Mouse (Mus musculus): ENCODE results near the gene Usp48. TPM values are rescaled to one million over a fixed set of nuclear protein-coding genes. Genes with fewer than 3 reads are reported as not detected.

The Usp48 gene
- polyA plus RNA-seq, 2 experiments, result 25.9 to 27.4 TPM

DNA sequence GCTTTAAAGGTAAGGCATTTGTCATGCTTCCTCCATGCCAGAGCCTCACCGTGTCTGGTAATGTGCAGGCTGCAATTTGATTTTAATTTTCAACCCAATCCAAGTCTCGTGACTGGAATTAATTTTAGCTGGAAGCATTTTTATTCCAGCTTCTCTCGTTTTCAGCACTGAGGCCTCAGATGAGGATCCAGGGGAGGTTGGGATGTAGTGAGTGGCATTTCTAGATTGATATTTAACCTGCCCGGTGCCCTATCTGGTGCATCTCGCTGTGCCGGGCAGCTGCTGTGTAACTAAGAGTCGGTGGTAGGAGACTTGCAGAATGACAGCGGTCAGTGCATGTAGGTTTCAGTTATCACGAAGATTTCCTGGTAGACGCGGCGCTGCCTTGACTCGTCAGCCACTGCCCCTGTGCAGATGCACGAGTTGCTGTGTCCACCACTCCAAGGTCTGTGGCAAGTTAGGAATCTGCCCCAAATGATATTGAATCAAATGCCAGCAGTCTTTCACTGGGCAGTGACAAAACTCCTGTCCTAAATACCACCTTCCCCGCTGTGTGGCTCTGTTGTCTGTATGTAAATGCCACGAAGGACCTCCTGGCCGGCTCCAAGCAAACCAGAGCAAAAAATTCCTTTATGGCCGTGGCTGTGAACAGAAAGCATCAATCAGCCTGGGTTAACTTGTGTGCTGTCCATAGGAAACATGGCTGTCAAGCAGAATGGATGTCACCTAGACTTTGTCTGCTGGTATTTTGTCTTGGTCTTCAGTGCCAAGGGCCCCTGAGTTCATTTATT, 61.9 kb downstream of the Usp48 start:
- no peak for ATAC-seq (ENCODE audit: insufficient read depth)
- Histone ChIP-seq H3K27ac (no peak overlapping the region), H3K4me2 (ENCODE audit: low read depth) (no peak overlapping the region), H3K4me3 (ENCODE audit: insufficient read depth in 1 of 2, low read depth in 2 of 2, low read length in 2 of 2) (no peak overlapping the region), H3K9me3 (ENCODE audit: control insufficient read depth, low read length) (no peaks in the 10 kb centered on the region), H3K9ac (replicated peaks) (no peak overlapping the region), H3K4me1 (replicated peaks; ENCODE audit: control insufficient read depth in 2 of 2, insufficient read depth in 2 of 2, low read length in 1 of 2) (0 out of 4 replicates have a peak, but pooled peaks cover 0 to 1% of the 10 kb centered on the region in 2 experiments), H3K36me3 (replicated peaks; ENCODE audit: control insufficient read depth, insufficient read depth, low read depth) (peaks cover 50% of the 10 kb centered on the region), H3K27me3 (ENCODE audit: control insufficient read depth, insufficient read depth, low read length) (no peaks in the 10 kb centered on the region)
- DNase-seq (ENCODE audit: low read depth in 3 of 3, low spot score in 3 of 3), result no peak
- TF ChIP-seq CTCF (IDR thresholded peaks at IDR 0.05; ENCODE audit: low read depth) (no peak), EP300 (IDR thresholded peaks at IDR 0.05; ENCODE audit: low read depth) (no peak)
- 81% methylated on average over 18 of the region's 18 CpGs for WGBS (ENCODE audit: insufficient replicate concordance)

DNA sequence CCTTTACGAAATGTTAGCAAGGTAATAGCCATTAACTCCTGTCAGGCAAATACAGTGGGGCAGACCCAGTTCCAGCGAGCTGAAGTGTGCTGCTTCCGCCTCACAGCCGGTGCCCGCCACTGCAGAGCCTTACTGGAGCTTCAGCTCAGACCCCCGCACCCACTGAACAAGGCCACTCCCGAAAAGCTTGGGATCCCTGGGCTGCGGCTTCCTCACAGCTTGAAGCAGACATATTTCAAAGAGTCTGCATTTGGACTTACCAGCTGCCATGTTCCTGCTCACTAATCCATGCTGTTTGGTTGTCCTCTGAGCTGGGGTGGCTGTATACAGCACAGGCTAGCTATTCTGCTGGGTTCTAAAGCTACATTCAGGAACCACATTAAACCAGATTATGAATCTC, 64.1 kb downstream of the Usp48 start:
- TF ChIP-seq EP300 (IDR thresholded peaks at IDR 0.05; ENCODE audit: low read depth), result no peak
- TF ChIP-seq CTCF (IDR thresholded peaks at IDR 0.05; ENCODE audit: low read depth), result no peak
- H3K9ac ChIP-seq (replicated peaks), result no peak overlapping the region
- peaks cover 34% of the 10 kb centered on the region for H3K36me3 ChIP-seq (replicated peaks; ENCODE audit: control insufficient read depth, insufficient read depth, low read depth)
- H3K4me3 ChIP-seq (ENCODE audit: insufficient read depth in 1 of 2, low read depth in 2 of 2, low read length in 2 of 2), result no peak overlapping the region
- H3K27me3 ChIP-seq (ENCODE audit: control insufficient read depth, insufficient read depth, low read length), result no peaks in the 10 kb centered on the region
- WGBS (ENCODE audit: insufficient replicate concordance), result 87% methylated on average over 8 of the region's 8 CpGs
- no peak overlapping the region for H3K27ac ChIP-seq
- DNase-seq (ENCODE audit: low read depth in 3 of 3, low spot score in 3 of 3) (no peak), ATAC-seq (ENCODE audit: insufficient read depth) (no peak)
- H3K9me3 ChIP-seq (ENCODE audit: control insufficient read depth, low read length), result no peaks in the 10 kb centered on the region
- no peak overlapping the region for H3K4me2 ChIP-seq (ENCODE audit: low read depth)
- no peaks in the 10 kb centered on the region for H3K4me1 ChIP-seq (replicated peaks; ENCODE audit: control insufficient read depth in 2 of 2, insufficient read depth in 2 of 2, low read length in 1 of 2)

DNA sequence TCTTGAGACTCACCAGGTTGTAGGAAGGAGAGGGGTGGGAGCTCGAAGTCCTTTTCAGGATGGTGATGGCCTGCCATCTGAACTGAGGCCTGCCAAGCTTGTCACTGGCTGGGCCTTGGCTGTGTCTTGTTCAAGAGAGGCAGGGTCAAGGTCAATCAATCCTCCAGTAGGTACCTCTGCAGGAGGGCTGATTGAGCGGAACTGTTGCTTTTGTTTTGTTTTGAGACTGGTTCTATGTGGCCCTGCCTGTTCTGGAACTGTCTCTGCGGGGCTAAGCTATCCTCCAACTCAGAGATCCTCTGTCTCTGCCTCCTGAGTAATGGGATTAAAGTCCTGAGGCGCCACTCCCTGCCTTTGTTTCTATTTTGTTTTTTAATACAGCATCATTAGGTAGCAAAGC, 66.0 kb downstream of the Usp48 start:
- H3K36me3 ChIP-seq (replicated peaks; ENCODE audit: control insufficient read depth, insufficient read depth, low read depth), result peaks cover 17% of the 10 kb centered on the region
- 63% methylated on average over 4 of the region's 4 CpGs for WGBS (ENCODE audit: insufficient replicate concordance)
- ATAC-seq (ENCODE audit: insufficient read depth), result no peak

DNA sequence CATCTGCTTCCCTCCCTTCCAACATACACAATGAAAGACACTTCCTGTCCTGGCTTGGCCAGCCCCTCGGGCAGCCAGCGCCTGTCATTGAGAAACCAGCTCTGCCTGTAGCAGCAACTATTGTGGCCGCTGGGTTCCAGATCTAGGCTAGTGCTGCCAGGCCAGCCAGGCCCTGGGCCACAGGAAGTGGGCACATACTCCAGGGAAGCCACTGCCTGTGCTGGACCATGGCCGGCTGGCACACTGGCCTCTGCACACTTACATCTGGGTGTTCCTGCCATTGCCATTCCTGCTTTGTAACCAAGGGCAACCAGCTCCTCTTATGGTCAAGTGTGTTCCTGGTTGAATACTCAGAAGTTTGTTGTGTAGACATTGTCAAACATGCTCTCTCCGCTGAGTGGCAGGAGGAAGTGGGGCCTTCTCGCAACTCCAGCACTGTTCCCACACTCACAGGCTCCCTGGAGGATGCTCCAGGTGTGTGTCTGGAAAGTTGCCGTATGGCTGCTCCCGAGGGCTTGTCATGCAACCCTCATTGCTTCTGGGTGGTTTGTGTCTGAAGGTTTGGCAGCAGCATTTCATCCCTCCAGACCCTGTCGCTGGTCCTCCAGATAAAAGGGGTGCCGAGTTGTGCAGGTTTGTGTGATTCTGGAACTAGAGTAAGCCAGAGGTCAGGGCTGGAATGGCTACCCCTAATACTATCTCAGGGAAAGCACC, 67.0 kb downstream of the Usp48 start:
- H3K4me1 ChIP-seq (replicated peaks; ENCODE audit: control insufficient read depth in 2 of 2, insufficient read depth in 2 of 2, low read length in 1 of 2), result no peaks in the 10 kb centered on the region
- 45% methylated on average over 10 of the region's 10 CpGs for WGBS (ENCODE audit: insufficient replicate concordance)
- peaks cover 22% of the 10 kb centered on the region for H3K27me3 ChIP-seq (ENCODE audit: control insufficient read depth, insufficient read depth, low read length)
- H3K9me3 ChIP-seq (ENCODE audit: control insufficient read depth, low read length), result no peaks in the 10 kb centered on the region
- no peak for DNase-seq (ENCODE audit: low read depth in 3 of 3, low spot score in 3 of 3)
- H3K4me2 ChIP-seq (ENCODE audit: low read depth), result no peak overlapping the region
- H3K9ac ChIP-seq (replicated peaks), result no peak overlapping the region
- H3K27ac ChIP-seq, result no peak overlapping the region
- no peak for ATAC-seq (ENCODE audit: insufficient read depth)
- TF ChIP-seq EP300 (IDR thresholded peaks at IDR 0.05; ENCODE audit: low read depth) (no peak), CTCF (IDR thresholded peaks at IDR 0.05; ENCODE audit: low read depth) (no peak)
- H3K4me3 ChIP-seq (ENCODE audit: insufficient read depth in 1 of 2, low read depth in 2 of 2, low read length in 2 of 2), result no peak overlapping the region
- H3K36me3 ChIP-seq (replicated peaks; ENCODE audit: control insufficient read depth, insufficient read depth, low read depth), result peaks cover 10% of the 10 kb centered on the region; the same call in 1 of the 2 replicates

More for the DNA sequence above, 66.0 kb downstream of the Usp48 start:
- Histone ChIP-seq H3K27me3 (ENCODE audit: control insufficient read depth, insufficient read depth, low read length) (peaks cover 13% of the 10 kb centered on the region), H3K27ac (no peak overlapping the region), H3K4me3 (ENCODE audit: insufficient read depth in 1 of 2, low read depth in 2 of 2, low read length in 2 of 2) (no peak overlapping the region), H3K9me3 (ENCODE audit: control insufficient read depth, low read length) (no peaks in the 10 kb centered on the region), H3K9ac (replicated peaks) (no peak overlapping the region), H3K4me1 (replicated peaks; ENCODE audit: control insufficient read depth in 2 of 2, insufficient read depth in 2 of 2, low read length in 1 of 2) (no peaks in the 10 kb centered on the region), H3K4me2 (ENCODE audit: low read depth) (no peak overlapping the region)
- DNase-seq (ENCODE audit: low read depth in 3 of 3, low spot score in 3 of 3), result no peak
- TF ChIP-seq CTCF (IDR thresholded peaks at IDR 0.05; ENCODE audit: low read depth) (no peak), EP300 (IDR thresholded peaks at IDR 0.05; ENCODE audit: low read depth) (no peak)

DNA sequence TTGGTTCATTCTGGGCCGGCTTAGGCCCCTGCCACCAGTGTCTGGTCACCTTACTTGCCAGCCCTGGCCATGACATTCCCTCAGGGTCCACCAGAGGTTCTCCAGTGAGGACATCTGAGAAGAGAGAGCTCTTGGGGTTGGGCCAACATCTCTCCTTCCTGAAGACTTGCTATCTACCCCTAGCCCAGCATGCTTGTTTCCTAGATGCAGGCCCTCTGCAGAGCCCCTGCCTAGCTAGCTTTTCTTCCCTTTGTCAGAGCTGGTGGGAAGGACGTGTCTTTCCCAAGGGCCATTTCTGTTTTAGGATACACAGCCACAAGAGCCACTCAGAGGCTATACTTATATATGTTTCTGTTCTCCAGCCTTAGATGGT, 67.5 kb downstream of the Usp48 start:
- Histone ChIP-seq H3K4me3 (ENCODE audit: insufficient read depth in 1 of 2, low read depth in 2 of 2, low read length in 2 of 2) (no peak overlapping the region), H3K9ac (replicated peaks) (no peak overlapping the region), H3K36me3 (replicated peaks; ENCODE audit: control insufficient read depth, insufficient read depth, low read depth) (peaks cover 5% of the 10 kb centered on the region; the same call in 1 of the 2 replicates), H3K9me3 (ENCODE audit: control insufficient read depth, low read length) (no peaks in the 10 kb centered on the region), H3K27me3 (ENCODE audit: control insufficient read depth, insufficient read depth, low read length) (peaks cover 26% of the 10 kb centered on the region), H3K4me1 (replicated peaks; ENCODE audit: control insufficient read depth in 2 of 2, insufficient read depth in 2 of 2, low read length in 1 of 2) (no peaks in the 10 kb centered on the region), H3K4me2 (ENCODE audit: low read depth) (no peak overlapping the region), H3K27ac (no peak overlapping the region)
- ATAC-seq (ENCODE audit: insufficient read depth) (no peak), DNase-seq (ENCODE audit: low read depth in 3 of 3, low spot score in 3 of 3) (no peak)
- TF ChIP-seq CTCF (IDR thresholded peaks at IDR 0.05; ENCODE audit: low read depth) (no peak), EP300 (IDR thresholded peaks at IDR 0.05; ENCODE audit: low read depth) (no peak)
- WGBS (ENCODE audit: insufficient replicate concordance), result 41% methylated on average over 2 of the region's 2 CpGs

Data from liver, embryonic 14.5 days (tissue).